Mouse (Mus musculus) G1E (cell line): ENCODE results near the gene Gm9964.

Experiments
- CTCF ChIP-seq: IDR thresholded peaks from 2 replicates; pipeline ENCODE4 v1.5.1; 2012; ENCODE audit warnings: low read depth, low read length, inconsistent platforms, mixed read lengths
- GATA1 ChIP-seq: IDR thresholded peaks from 2 replicates; pipeline ENCODE4 v1.6.1; 2012; ENCODE audit warnings: borderline replicate concordance, low read length, inconsistent platforms, mixed read lengths
- GATA2 ChIP-seq: IDR thresholded peaks from 2 replicates; pipeline ENCODE4 v1.6.1; 2012; ENCODE audit warnings: low read depth, low read length, inconsistent platforms, borderline replicate concordance
- TAL1 ChIP-seq: conservative IDR thresholded peaks from 2 replicates; pipeline ENCODE4 v1.6.1; 2012; ENCODE audit warnings: low read depth, low read length, inconsistent platforms, mixed read lengths

DNA sequence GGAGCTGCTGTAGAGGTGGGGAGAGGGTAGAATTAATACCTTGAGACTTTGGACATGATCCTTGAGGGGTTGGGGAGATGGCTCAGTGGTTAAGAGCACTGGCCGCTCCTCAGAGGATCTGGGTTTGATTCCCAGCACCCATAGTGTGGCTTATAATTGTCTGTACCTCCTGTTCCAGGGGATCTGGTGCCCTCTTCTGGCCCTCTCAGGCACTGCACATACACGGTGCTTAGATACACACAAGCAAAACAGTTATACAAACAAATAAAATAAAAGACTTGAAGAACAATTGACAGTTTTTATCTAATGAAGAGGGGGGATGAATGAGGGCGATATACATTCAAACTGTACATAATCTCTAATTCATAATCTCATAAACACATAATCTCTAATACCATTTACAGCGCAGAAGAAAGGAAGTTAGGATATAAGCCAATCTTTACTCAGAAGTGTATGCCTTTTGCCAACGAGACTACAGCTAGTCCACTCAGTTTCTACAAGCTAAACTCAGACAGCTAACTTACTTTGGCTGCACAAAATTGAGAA, 40.1 kb upstream of the Gm9964 start:
- TF ChIP-seq CTCF (no peak), TAL1 (no peak), GATA2 (no peak), GATA1 (no peak)
